Mouse (Mus musculus) kidney, adult 9 months (tissue): ENCODE results near the gene Zfp931.
A peak's percentile ranks its signal among the peaks of the same experiment; 100 is the strongest.
"Not testable (repeated sequence)": the region's sequence is repeated elsewhere in the genome, so short reads cannot be mapped to it uniquely, and the experiment has no call there.

Experiments used
- DNase-seq: peaks from one replicate; pipeline ENCODE4 v3.0.0; 2022

The Zfp931 gene

GRCm38 (mm10) chr2:178078166-178078717 is at the start of gene Zfp931:
Gene Zfp931, minus strand, starts transcription at chr2:178078476.
- peak; percentile 70 for DNase-seq

- DNase-seq = no peak
Measured at GRCm38 (mm10) chr2:178126041-178126820, 48.0 kb upstream of the Zfp931 start.

- no peak for DNase-seq
Measured at GRCm38 (mm10) chr2:178125427-178125826, 47.2 kb upstream of the Zfp931 start.

GRCm38 (mm10) chr2:178123466-178123865 is 45.2 kb upstream of the Zfp931 start:
- DNase-seq = no peak

- no peak for DNase-seq
Measured at GRCm38 (mm10) chr2:178121946-178122665, 43.8 kb upstream of the Zfp931 start.

- DNase-seq = no peak
Measured at GRCm38 (mm10) chr2:178121375-178121688, 43.1 kb upstream of the Zfp931 start.

- no peak for DNase-seq
Measured at GRCm38 (mm10) chr2:178120651-178121374, 42.5 kb upstream of the Zfp931 start.

- DNase-seq = no peak
Measured at GRCm38 (mm10) chr2:178120356-178120645, 42.0 kb upstream of the Zfp931 start.

GRCm38 (mm10) chr2:178119561-178120355 is 41.5 kb upstream of the Zfp931 start:
- DNase-seq = no peak

- DNase-seq = no peak
Measured at GRCm38 (mm10) chr2:178118801-178119560, 40.7 kb upstream of the Zfp931 start, which contains the start of gene Phactr3. Gene Phactr3, plus strand, starts transcription at chr2:178118975.

GRCm38 (mm10) chr2:178117946-178118345 is 39.7 kb upstream of the Zfp931 start:
- peak; percentile 16 for DNase-seq

- DNase-seq = peak; percentile 35
Measured at GRCm38 (mm10) chr2:178101957-178102356, 23.7 kb upstream of the Zfp931 start.

GRCm38 (mm10) chr2:178098021-178098420 is 19.7 kb upstream of the Zfp931 start:
- peak; percentile 49 for DNase-seq

GRCm38 (mm10) chr2:178089586-178089985 is 11.3 kb upstream of the Zfp931 start:
- DNase-seq = no peak

GRCm38 (mm10) chr2:178058195-178058594 is 20.1 kb downstream of the Zfp931 start:
- peak; percentile 74 for DNase-seq

GRCm38 (mm10) chr2:178027601-178028000 is 50.7 kb downstream of the Zfp931 start:
- peak; percentile 61 for DNase-seq

- peak; percentile 14 for DNase-seq
Measured at GRCm38 (mm10) chr2:178023861-178024260, 54.4 kb downstream of the Zfp931 start.

GRCm38 (mm10) chr2:178023011-178023611 is 55.2 kb downstream of the Zfp931 start, which contains the start of gene Zfp971:
Gene Zfp971, plus strand, starts transcription at chr2:178023284.
- peak; percentile 83 for DNase-seq

- not testable (repeated sequence) for DNase-seq
Measured at GRCm38 (mm10) chr2:178020773-178021172, 57.5 kb downstream of the Zfp931 start.

- DNase-seq = not testable (repeated sequence)
Measured at GRCm38 (mm10) chr2:178019486-178019885, 58.8 kb downstream of the Zfp931 start.
